Mouse (Mus musculus) stomach, postnatal 0 days (tissue): ENCODE results near the gene Ppox. TPM values are rescaled to one million over a fixed set of nuclear protein-coding genes. Genes with fewer than 3 reads are reported as not detected.

ENCODE experiments used
- ATAC-seq: fragments of 200-750 bp; cut with Nextera tagmentation; 2 replicates; pipeline ENCODE4 v1.8.0; 2017; ENCODE audit not compliant: low FRiP score, low TSS enrichment
- DNase-seq: peaks from one replicate; pipeline ENCODE4 v3.0.0-alpha.2; 2016; ENCODE audit warnings: low spot score
- H3K27ac ChIP-seq: fragments of 300-500 bp; sonication (generic); replicated peaks from 2 replicates; pipeline ENCODE4 v1.5.1; 2014; ENCODE audit warnings: mild to moderate bottlenecking, control low read depth
- H3K27me3 ChIP-seq: fragments of 300-500 bp; sonication (generic); 2 replicates; pipeline ENCODE4 v1.6.1; 2014; ENCODE audit warnings: low read length; ENCODE audit not compliant: control insufficient read depth, insufficient read depth
- H3K36me3 ChIP-seq: fragments of 300-500 bp; sonication (generic); 2 replicates; pipeline ENCODE4 v1.6.1; 2014; ENCODE audit warnings: low read length, mixed read lengths; ENCODE audit not compliant: control insufficient read depth, insufficient read depth
- H3K4me1 ChIP-seq: fragments of 300-500 bp; sonication (generic); replicated peaks from 2 replicates; pipeline ENCODE4 v1.6.1; 2014; ENCODE audit warnings: antibody characterized with exemption; ENCODE audit not compliant: control insufficient read depth, insufficient read depth
- H3K4me2 ChIP-seq: fragments of 300-500 bp; sonication (generic); replicated peaks from 2 replicates; pipeline ENCODE4 v1.6.1; 2014; ENCODE audit warnings: low read depth, mild to moderate bottlenecking, control low read depth, moderate library complexity
- H3K4me3 ChIP-seq: fragments of 300-500 bp; sonication (generic); 2 replicates; pipeline ENCODE4 v1.5.1; 2014; ENCODE audit warnings: low read depth, low read length, control low read depth
- H3K9ac ChIP-seq: fragments of 300-500 bp; sonication (generic); 2 replicates; pipeline ENCODE4 v1.6.1; 2014; ENCODE audit warnings: mild to moderate bottlenecking, low read length, control low read depth, mixed read lengths
- H3K9me3 ChIP-seq: fragments of 300-500 bp; sonication (generic); 2 replicates; pipeline ENCODE4 v1.6.1; 2016; ENCODE audit warnings: low read length; ENCODE audit not compliant: control insufficient read depth
- CTCF ChIP-seq: IDR thresholded peaks from 2 replicates; pipeline ENCODE4 v1.5.1; 2016; ENCODE audit warnings: antibody characterized with exemption, low read depth, mild to moderate bottlenecking, moderate library complexity
- EP300 ChIP-seq: optimal IDR thresholded peaks from 2 replicates; pipeline ENCODE3; 2016; ENCODE audit warnings: antibody characterized with exemption
- WGBS: fragments of 180-500 bp; shearing (Covaris S2); extraction: QIAGEN DNeasy Blood & Tissue Kit; methylation state at CpG from one replicate; pipeline ENCODE4 v1.1.7; 2014; 5-methylcytosine and 5-hydroxymethylcytosine counted together
- polyA plus RNA-seq: library from polyadenylated mRNA; unstranded; fragments of >200 nt; fragmentation: Nextera tagmentation; extraction: Ambion mirVana; gene quantifications from 2 replicates; pipeline ENCODE4 v1.2.1, GENCODE M21; 2015

Gene Ppox
- polyA plus RNA-seq, 1 experiment from 2014 or later: 16.8 TPM

DNA sequence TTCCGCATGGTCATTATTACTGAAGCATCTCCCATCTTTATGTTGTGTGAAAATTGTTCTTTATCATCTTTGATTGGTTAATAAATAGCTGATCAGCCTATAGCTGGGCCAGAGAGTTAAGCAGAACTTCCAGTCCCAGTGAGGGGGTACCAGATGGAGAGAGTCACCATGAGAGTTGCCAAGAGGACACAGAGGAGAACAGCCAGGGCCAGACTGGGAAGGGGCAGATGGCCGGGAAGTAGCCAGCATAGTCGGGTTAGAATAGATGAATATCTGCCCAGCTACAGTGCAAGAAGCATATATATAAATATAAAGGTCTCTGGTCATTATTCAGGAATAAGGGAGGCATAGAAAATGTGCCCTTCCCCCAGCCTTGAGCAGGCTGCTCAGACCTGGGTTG is 17.2 kb upstream of the Ppox start:
- ATAC-seq (no peak), DNase-seq (no peak)
- WGBS: 63% methylated on average over 3 of the region's 3 CpGs
- H3K27ac ChIP-seq: no peak overlapping the region
- no peak overlapping the region for H3K4me3 ChIP-seq
- H3K4me2 ChIP-seq: no peak overlapping the region
- TF ChIP-seq EP300: no peak
- no peak for TF ChIP-seq CTCF
- H3K4me1 ChIP-seq: peaks cover 2% of the 10 kb centered on the region; the same call in 1 of the 2 replicates
- H3K27me3 ChIP-seq: no peaks in the 10 kb centered on the region
- no peaks in the 10 kb centered on the region for H3K9me3 ChIP-seq
- H3K9ac ChIP-seq: no peak overlapping the region
- no peaks in the 10 kb centered on the region for H3K36me3 ChIP-seq

DNA sequence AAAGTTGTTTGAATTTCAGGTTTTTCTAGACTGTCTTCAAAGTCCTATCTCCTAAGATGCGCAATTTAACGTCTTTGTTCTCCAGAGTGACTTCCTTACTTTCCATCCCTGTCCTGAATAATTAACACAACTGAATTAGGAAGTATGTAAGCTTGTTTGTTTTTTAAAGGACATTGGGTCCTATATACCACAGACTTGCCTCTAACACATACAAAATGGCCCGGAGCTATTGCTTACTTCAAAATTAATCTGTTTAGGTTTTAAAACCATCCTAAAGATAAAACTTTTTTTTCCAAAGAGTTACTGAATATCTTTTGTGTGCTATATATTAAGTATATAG is 14.0 kb upstream of the Ppox start:
- H3K4me2 ChIP-seq: peak overlapping the region; percentile 51
- ATAC-seq (no peak), DNase-seq (no peak)
- no peaks in the 10 kb centered on the region for H3K27me3 ChIP-seq
- no peaks in the 10 kb centered on the region for H3K9me3 ChIP-seq
- H3K4me3 ChIP-seq: peak overlapping the region; percentile 80
- H3K36me3 ChIP-seq: no peaks in the 10 kb centered on the region
- peak overlapping the region; percentile 89 for H3K9ac ChIP-seq
- peaks cover 2% of the 10 kb centered on the region; the same call in 1 of the 2 replicates for H3K4me1 ChIP-seq
- TF ChIP-seq EP300: no peak
- no peak for TF ChIP-seq CTCF
- H3K27ac ChIP-seq: peak overlapping the region; percentile 96
- 11% methylated on average over 3 of the region's 3 CpGs for WGBS

DNA sequence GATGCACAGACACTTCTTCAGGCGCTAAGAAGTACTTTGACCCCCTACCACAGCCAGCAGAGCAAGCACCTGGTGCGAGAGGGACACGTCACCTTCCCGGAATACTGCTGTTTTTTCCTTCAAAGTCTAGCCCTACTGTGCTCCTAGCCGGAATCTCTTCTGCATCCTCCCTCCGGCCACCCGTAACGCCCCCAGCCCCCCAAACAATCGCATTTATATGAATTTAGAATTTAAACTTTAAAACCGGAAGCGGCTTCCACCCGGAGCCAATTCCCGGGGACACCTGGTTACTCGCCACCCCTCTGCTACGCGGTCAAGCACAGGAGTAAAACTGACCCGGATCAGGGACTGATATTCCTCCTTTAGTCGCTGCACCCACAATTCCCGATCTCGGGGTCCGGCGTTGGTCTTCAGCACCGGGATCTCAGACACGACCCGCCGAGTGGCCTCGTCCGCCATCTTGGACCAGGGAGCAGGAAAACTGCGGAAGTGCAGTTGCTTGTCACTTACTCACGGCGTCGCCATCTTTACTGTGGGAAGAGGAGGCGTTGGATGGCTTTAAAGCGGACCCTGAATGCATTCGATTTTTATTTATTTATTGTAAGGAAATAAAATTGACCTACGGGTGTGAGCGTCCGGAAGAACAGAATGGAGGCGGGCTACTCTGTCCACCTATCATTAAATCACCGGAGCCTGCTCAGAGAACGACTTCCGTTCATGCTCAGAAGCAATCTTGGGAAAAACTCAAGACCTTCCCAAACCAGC is 13.5 kb upstream of the Ppox start, which contains the start of gene Ufc1:
TSS of gene Ufc1 (minus strand) at position 727 of the 765 bp plus-strand sequence.
- H3K27me3 ChIP-seq: no peaks in the 10 kb centered on the region
- H3K27ac ChIP-seq: peak within 1 kb of the TSS; percentile 96
- no peaks in the 10 kb centered on the region for H3K9me3 ChIP-seq
- peaks cover 2% of the 10 kb centered on the region; the same call in 1 of the 2 replicates for H3K4me1 ChIP-seq
- WGBS: under 1% methylated on average over 42 of the region's 42 CpGs
- peak within 1 kb of the TSS; percentile 89 for H3K9ac ChIP-seq
- peak; percentile 45 for TF ChIP-seq CTCF
- peak; percentile 70 for TF ChIP-seq EP300
- peak within 1 kb of the TSS; percentile 74 for H3K4me2 ChIP-seq
- peak; percentile 83 for DNase-seq
- ATAC-seq: peak; percentile 82
- H3K4me3 ChIP-seq: peak within 1 kb of the TSS; percentile 80
- peaks cover under 1% of the 10 kb centered on the region; the same call in 1 of the 2 replicates for H3K36me3 ChIP-seq

DNA sequence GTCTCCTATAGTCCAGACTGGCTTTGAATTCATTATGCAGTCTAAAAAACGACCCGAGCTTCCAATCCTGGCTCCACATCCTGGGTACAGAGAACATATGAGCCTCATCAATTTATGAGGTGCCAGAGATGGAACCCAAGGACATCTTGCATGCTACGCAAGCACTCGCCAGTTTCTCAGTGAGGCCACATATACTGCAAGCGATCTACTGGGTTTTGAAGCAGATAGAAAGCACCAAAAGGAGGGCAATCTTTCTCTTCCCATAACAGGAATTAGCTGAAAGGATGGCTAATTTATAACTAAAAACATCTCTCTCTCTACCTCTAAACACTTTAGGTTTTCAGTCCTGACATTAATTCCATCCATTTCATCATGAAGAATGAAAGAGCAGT is 12.9 kb upstream of the Ppox start:
- ATAC-seq (no peak), DNase-seq (no peak)
- H3K4me1 ChIP-seq: peaks cover 2% of the 10 kb centered on the region; the same call in 1 of the 2 replicates
- peak overlapping the region; percentile 96 for H3K27ac ChIP-seq
- peaks cover 6% of the 10 kb centered on the region for H3K36me3 ChIP-seq
- no peaks in the 10 kb centered on the region for H3K9me3 ChIP-seq
- peak overlapping the region; percentile 80 for H3K4me3 ChIP-seq
- H3K4me2 ChIP-seq: peak overlapping the region; percentile 74
- 29% methylated on average over 5 of the region's 5 CpGs for WGBS
- no peaks in the 10 kb centered on the region for H3K27me3 ChIP-seq
- peak overlapping the region; percentile 89 for H3K9ac ChIP-seq
- no peak for TF ChIP-seq EP300
- no peak for TF ChIP-seq CTCF

GRCm38 (mm10) chr1:171293351-171293750 is 12.4 kb upstream of the Ppox start:
- ATAC-seq: peak; percentile 11; the same call in 1 of the 2 replicates
- H3K4me1 ChIP-seq: peaks cover 2% of the 10 kb centered on the region; the same call in 1 of the 2 replicates
- H3K27ac ChIP-seq: peak overlapping the region; percentile 96; the same call in 1 of the 2 replicates
- H3K9ac ChIP-seq: no peak overlapping the region
- peak overlapping the region; percentile 74 for H3K4me2 ChIP-seq
- DNase-seq: peak; percentile 49
- H3K27me3 ChIP-seq: no peaks in the 10 kb centered on the region
- TF ChIP-seq EP300 (no peak), CTCF (no peak)
- peaks cover 7% of the 10 kb centered on the region for H3K36me3 ChIP-seq
- 57% methylated on average over 3 of the region's 3 CpGs for WGBS
- no peaks in the 10 kb centered on the region for H3K9me3 ChIP-seq
- H3K4me3 ChIP-seq: peak overlapping the region; percentile 80; the same call in 1 of the 2 replicates

DNA sequence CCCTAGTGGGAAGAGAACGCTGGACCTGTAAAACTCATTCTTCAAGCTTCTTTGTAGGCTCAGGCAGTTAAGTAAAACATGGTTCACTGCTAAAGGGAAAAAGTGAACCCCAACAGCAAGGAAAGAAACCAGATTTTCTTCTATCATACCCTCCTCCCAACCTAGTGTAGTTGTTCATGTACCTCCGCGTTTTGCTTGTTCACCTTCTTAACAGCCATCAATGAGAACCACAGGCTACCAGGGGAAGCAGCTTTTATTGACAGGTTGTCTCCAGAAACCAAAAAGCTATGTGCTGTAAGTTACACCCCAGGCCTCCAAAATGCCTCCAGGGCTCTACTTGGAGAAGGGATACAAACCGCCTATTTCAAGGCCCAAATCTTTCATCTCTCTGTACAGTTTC is 7.3 kb upstream of the Ppox start:
- peaks cover 11% of the 10 kb centered on the region for H3K36me3 ChIP-seq
- TF ChIP-seq CTCF (no peak), EP300 (no peak)
- no peak for ATAC-seq
- peak overlapping the region; percentile 81; the same call in 1 of the 2 replicates for H3K4me2 ChIP-seq
- no peaks in the 10 kb centered on the region for H3K27me3 ChIP-seq
- H3K4me1 ChIP-seq: peaks cover 5% of the 10 kb centered on the region; the same call in 1 of the 2 replicates
- no peak overlapping the region for H3K4me3 ChIP-seq
- DNase-seq: no peak
- peak overlapping the region; percentile 49; the same call in 1 of the 2 replicates for H3K27ac ChIP-seq
- H3K9ac ChIP-seq: no peak overlapping the region
- 61% methylated on average over 4 of the region's 4 CpGs for WGBS
- no peaks in the 10 kb centered on the region for H3K9me3 ChIP-seq
